Mouse (Mus musculus) hindbrain, embryonic 16.5 days (tissue): Measurements from ENCODE around the gene Tmem259. TPM values are rescaled to one million over a fixed set of nuclear protein-coding genes. Genes with fewer than 3 reads are reported as not detected.

ENCODE experiments used
- ATAC-seq: fragments of 200-750 bp; cut with Nextera tagmentation; 2 replicates; pipeline ENCODE4 v1.8.0; 2017; ENCODE audit warnings: moderate TSS enrichment, moderate library complexity
- H3K27ac ChIP-seq: fragments of 300-500 bp; sonication (generic); 2 replicates; pipeline ENCODE4 v1.5.1; 2014; ENCODE audit warnings: low read depth, mild to moderate bottlenecking, control low read depth, low read length, moderate library complexity
- H3K27me3 ChIP-seq: fragments of 300-500 bp; sonication (generic); replicated peaks from 2 replicates; pipeline ENCODE4 v1.6.1; 2014; ENCODE audit warnings: low read length; ENCODE audit not compliant: control insufficient read depth, insufficient read depth
- H3K36me3 ChIP-seq: fragments of 300-500 bp; sonication (generic); 2 replicates; pipeline ENCODE4 v1.6.1; 2014; ENCODE audit warnings: mild to moderate bottlenecking, low read length, moderate library complexity, mixed read lengths; ENCODE audit not compliant: control insufficient read depth, insufficient read depth
- H3K4me1 ChIP-seq: fragments of 300-500 bp; sonication (generic); 2 replicates; pipeline ENCODE4 v1.6.1; 2014; ENCODE audit warnings: low read depth, low read length; ENCODE audit not compliant: control insufficient read depth, insufficient read depth
- H3K4me2 ChIP-seq: fragments of 300-500 bp; sonication (generic); 2 replicates; pipeline ENCODE4 v1.6.1; 2014; ENCODE audit warnings: mild to moderate bottlenecking, low read length, control low read depth, moderate library complexity
- H3K4me3 ChIP-seq: fragments of 300-500 bp; sonication (generic); 2 replicates; pipeline ENCODE4 v1.5.1; 2014; ENCODE audit warnings: mild to moderate bottlenecking, low read length, control low read depth, moderate library complexity
- H3K9ac ChIP-seq: fragments of 300-500 bp; sonication (generic); 2 replicates; pipeline ENCODE4 v1.6.1; 2014; ENCODE audit warnings: low read depth, mild to moderate bottlenecking, control low read depth, low read length, moderate library complexity
- H3K9me3 ChIP-seq: fragments of 300-500 bp; sonication (generic); 2 replicates; pipeline ENCODE4 v1.6.1; 2014; ENCODE audit warnings: mild to moderate bottlenecking, low read length, moderate library complexity; ENCODE audit not compliant: control insufficient read depth
- WGBS: fragments of 180-500 bp; shearing (Covaris S2); extraction: QIAGEN DNeasy Blood & Tissue Kit; methylation state at CpG from one replicate; pipeline ENCODE4 v1.1.7; 2014; 5-methylcytosine and 5-hydroxymethylcytosine counted together
- polyA plus RNA-seq: library from polyadenylated mRNA; unstranded; fragments of >200 nt; fragmentation: Nextera tagmentation; extraction: Ambion mirVana; gene quantifications from 2 replicates; pipeline ENCODE4 v1.2.1, GENCODE M21; 2015

Tmem259 gene
- polyA plus RNA-seq, 1 experiment from 2014 or later = 11.7 TPM

- Histone ChIP-seq H3K27ac (peak overlapping the region; percentile 84; the same call in 1 of the 2 replicates), H3K9ac (peak overlapping the region; percentile 80), H3K4me3 (peak overlapping the region; percentile 71), H3K4me2 (peak overlapping the region; percentile 98), H3K36me3 (no peaks in the 10 kb centered on the region), H3K4me1 (peaks cover 39% of the 10 kb centered on the region), H3K9me3 (no peaks in the 10 kb centered on the region), H3K27me3 (peaks cover 23% of the 10 kb centered on the region)
- WGBS = 9% methylated on average over 15 of the region's 15 CpGs
- 0 out of 2 replicates have a peak, but pooled peaks have one; percentile 0 for ATAC-seq
Observed at GRCm38 (mm10) chr10:79925785-79926490, 58.2 kb downstream of the Tmem259 start.

GRCm38 (mm10) chr10:79924998-79925784 lies 58.9 kb downstream of the Tmem259 start:
- Histone ChIP-seq H3K4me2 (peak overlapping the region; percentile 18), H3K27ac (no peak overlapping the region), H3K36me3 (no peaks in the 10 kb centered on the region), H3K4me3 (no peak overlapping the region), H3K9me3 (no peaks in the 10 kb centered on the region), H3K4me1 (peaks cover 39% of the 10 kb centered on the region), H3K27me3 (peaks cover 31% of the 10 kb centered on the region), H3K9ac (no peak overlapping the region)
- WGBS = 10% methylated on average over 29 of the region's 29 CpGs
- ATAC-seq = no peak

Other genes starting within 250 kb of the Tmem259 start
- gene Polrmt, start 237.7 kb downstream of the Tmem259 start, polyA plus RNA-seq = 37.1 and 50.6 TPM in 2 replicates
- 1.9 and 3.1 TPM in 2 replicates for gene Fgf22, start 229.3 kb downstream of the Tmem259 start, polyA plus RNA-seq
- 74.2 and 101 TPM in 2 replicates for gene Rnf126, start 217.4 kb downstream of the Tmem259 start, polyA plus RNA-seq
- gene Fstl3, start 207.1 kb downstream of the Tmem259 start, polyA plus RNA-seq = 2.6 and 3.0 TPM in 2 replicates
- 0.31 TPM in 1 of 2 replicates, not detected in the other for gene Prss57, start 193.4 kb downstream of the Tmem259 start, polyA plus RNA-seq
- 297 and 309 TPM in 2 replicates for gene Palm, start 190.8 kb downstream of the Tmem259 start, polyA plus RNA-seq
- gene Misp, start 163.3 kb downstream of the Tmem259 start, polyA plus RNA-seq = 0.46 and 0.59 TPM in 2 replicates
- gene Ptbp1, start 129.9 kb downstream of the Tmem259 start, polyA plus RNA-seq = 61.2 and 79.2 TPM in 2 replicates
- gene Prtn3, start 109.9 kb downstream of the Tmem259 start, polyA plus RNA-seq = 10.4 and 11.2 TPM in 2 replicates
- 387 and 426 TPM in 2 replicates for gene Plppr3, start 109.7 kb downstream of the Tmem259 start, polyA plus RNA-seq
- gene Elane, start 98.1 kb downstream of the Tmem259 start, polyA plus RNA-seq = 0.26 and 0.32 TPM in 2 replicates
- not detected in 2 replicates for gene Cfd, start 93.5 kb downstream of the Tmem259 start, polyA plus RNA-seq
- gene Med16, start 75.4 kb downstream of the Tmem259 start, polyA plus RNA-seq = 48.2 and 53.8 TPM in 2 replicates
- 1.4 and 18.3 TPM in 2 replicates for gene Gm26602, start 73.5 kb downstream of the Tmem259 start, polyA plus RNA-seq
- gene Kiss1r, start 67.4 kb downstream of the Tmem259 start, polyA plus RNA-seq = 3.1 and 3.7 TPM in 2 replicates
- gene R3hdm4, start 63.1 kb downstream of the Tmem259 start, polyA plus RNA-seq = 293 and 300 TPM in 2 replicates
- gene Arid3a, start 57.3 kb downstream of the Tmem259 start, polyA plus RNA-seq = 1.6 and 1.7 TPM in 2 replicates
- gene Wdr18, start 24.2 kb downstream of the Tmem259 start, polyA plus RNA-seq = 97.7 and 102 TPM in 2 replicates
- 0.45 and 0.46 TPM in 2 replicates for gene Grin3b, start 13.6 kb downstream of the Tmem259 start, polyA plus RNA-seq
- 30.5 and 38.9 TPM in 2 replicates for gene Cnn2, start 4.3 kb upstream of the Tmem259 start, polyA plus RNA-seq
- gene Abca7, start 12.2 kb upstream of the Tmem259 start, polyA plus RNA-seq = 4.2 and 5.1 TPM in 2 replicates
- 1.7 and 2.2 TPM in 2 replicates for gene Arhgap45, start 32.3 kb upstream of the Tmem259 start, polyA plus RNA-seq
- gene Polr2e, start 55.5 kb upstream of the Tmem259 start, polyA plus RNA-seq = 141 and 143 TPM in 2 replicates
- gene Gpx4, start 62.8 kb upstream of the Tmem259 start, polyA plus RNA-seq = 601 and 643 TPM in 2 replicates
- gene Sbno2, start 121.2 kb upstream of the Tmem259 start, polyA plus RNA-seq = 10.3 and 13.0 TPM in 2 replicates
- gene Stk11, start 131.5 kb upstream of the Tmem259 start, polyA plus RNA-seq = 17.7 and 18.3 TPM in 2 replicates
- 554 and 581 TPM in 2 replicates for gene Atp5d, start 154.3 kb upstream of the Tmem259 start, polyA plus RNA-seq
- 98.8 and 130 TPM in 2 replicates for gene Cbarp, start 156.5 kb upstream of the Tmem259 start, polyA plus RNA-seq
- gene Midn, start 163.9 kb upstream of the Tmem259 start, polyA plus RNA-seq = 16.0 and 16.1 TPM in 2 replicates
- gene Cirbp, start 181.7 kb upstream of the Tmem259 start, polyA plus RNA-seq = 288 and 311 TPM in 2 replicates
- gene 1600002K03Rik, start 188.6 kb upstream of the Tmem259 start, polyA plus RNA-seq = 9.4 and 10.1 TPM in 2 replicates
- 21.5 and 22.7 TPM in 2 replicates for gene Efna2, start 195.2 kb upstream of the Tmem259 start, polyA plus RNA-seq
- gene Mum1, start 242.1 kb upstream of the Tmem259 start, polyA plus RNA-seq = 38.0 and 38.7 TPM in 2 replicates